Mouse (Mus musculus): Measurements from ENCODE around the gene Snd1. TPM values are rescaled to one million over a fixed set of nuclear protein-coding genes. Genes with fewer than 3 reads are reported as not detected.

Gene Snd1
- polyA plus RNA-seq, 1 experiment from 2014 or later, result 127 TPM

DNA sequence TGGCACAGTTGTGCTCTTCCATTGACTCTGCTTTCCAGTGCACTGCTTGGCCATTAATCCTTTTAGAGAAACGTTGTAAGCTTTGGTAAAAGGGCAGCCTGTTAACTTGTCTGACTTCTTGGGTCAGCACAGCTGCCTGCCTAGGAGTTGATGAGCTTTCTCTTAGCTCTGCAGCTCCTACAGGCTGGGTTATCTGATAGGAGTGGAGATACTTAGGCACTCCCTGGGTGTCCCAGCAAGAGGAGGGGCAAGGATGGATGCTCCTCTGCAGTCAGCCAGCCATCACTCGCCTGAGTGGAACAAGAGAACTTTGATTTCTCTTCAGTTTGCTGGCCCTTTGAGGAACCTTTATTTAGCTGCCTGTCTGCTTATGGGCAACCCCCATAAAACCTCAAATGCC is 235.1 kb downstream of the Snd1 start:
- Histone ChIP-seq H3K4me1 (ENCODE audit: control insufficient read depth, insufficient read depth, low read length) (0 out of 2 replicates have a peak, but pooled peaks cover 17% of the 10 kb centered on the region), H3K4me3 (ENCODE audit: low read length) (no peak overlapping the region), H3K9me3 (ENCODE audit: control insufficient read depth, low read length) (no peaks in the 10 kb centered on the region), H3K4me2 (replicated peaks; ENCODE audit: low read depth, low read length) (no peak overlapping the region), H3K36me3 (ENCODE audit: control insufficient read depth, insufficient read depth, low read length) (peaks cover 21% of the 10 kb centered on the region; the same call in 1 of the 2 replicates), H3K27ac (ENCODE audit: low read depth, low read length) (no peak overlapping the region), H3K27me3 (ENCODE audit: control insufficient read depth, insufficient read depth, low read length) (no peaks in the 10 kb centered on the region), H3K9ac (ENCODE audit: low read depth, low read length) (no peak overlapping the region)
- 25% methylated on average over 2 of the region's 2 CpGs for WGBS
- ATAC-seq (ENCODE audit: low FRiP score, low TSS enrichment), result peak; percentile 90

DNA sequence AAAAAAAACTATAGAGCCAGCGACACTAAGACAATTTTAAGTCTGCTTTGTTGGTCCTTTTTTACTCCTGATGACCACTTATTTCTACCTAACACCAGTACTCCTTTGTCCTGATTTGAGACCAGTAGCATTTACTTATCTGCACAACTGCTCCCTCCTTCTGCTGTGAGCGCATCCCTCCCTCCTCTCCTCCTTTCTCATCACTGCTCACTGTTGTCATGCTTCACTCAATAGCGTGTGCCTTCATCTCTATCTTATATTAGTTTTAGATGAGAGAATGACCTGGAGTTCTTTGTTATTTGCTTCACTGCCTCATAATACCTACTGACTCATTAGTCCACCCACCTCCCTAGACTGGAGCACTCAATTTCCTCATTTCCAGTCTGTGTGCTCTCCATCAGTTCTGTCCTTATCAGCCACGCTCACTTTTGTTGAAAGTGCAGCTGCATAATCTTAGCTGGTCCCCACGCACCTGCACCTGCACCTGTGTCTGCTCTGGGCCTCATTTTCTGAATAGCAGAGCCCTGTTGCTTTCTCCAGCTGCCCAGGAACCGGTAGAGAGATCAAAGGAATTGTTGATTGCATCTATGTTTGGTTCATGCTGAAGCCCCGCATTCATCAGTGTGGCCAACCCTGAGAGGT is 242.4 kb downstream of the Snd1 start:
- Histone ChIP-seq H3K4me1 (ENCODE audit: control insufficient read depth, insufficient read depth, low read length) (0 out of 2 replicates have a peak, but pooled peaks cover 16% of the 10 kb centered on the region), H3K27ac (ENCODE audit: low read depth, low read length) (0 out of 2 replicates have a peak overlapping the region, but pooled peaks have one; percentile 11), H3K36me3 (ENCODE audit: control insufficient read depth, insufficient read depth, low read length) (no peaks in the 10 kb centered on the region), H3K9ac (ENCODE audit: low read depth, low read length) (no peak overlapping the region), H3K4me2 (replicated peaks; ENCODE audit: low read depth, low read length) (no peak overlapping the region), H3K27me3 (ENCODE audit: control insufficient read depth, insufficient read depth, low read length) (no peaks in the 10 kb centered on the region), H3K9me3 (ENCODE audit: control insufficient read depth, low read length) (no peaks in the 10 kb centered on the region), H3K4me3 (ENCODE audit: low read length) (no peak overlapping the region)
- ATAC-seq (ENCODE audit: low FRiP score, low TSS enrichment), result peak; percentile 76; the same call in 1 of the 2 replicates
- WGBS, result 52% methylated on average over 7 of the region's 7 CpGs

DNA sequence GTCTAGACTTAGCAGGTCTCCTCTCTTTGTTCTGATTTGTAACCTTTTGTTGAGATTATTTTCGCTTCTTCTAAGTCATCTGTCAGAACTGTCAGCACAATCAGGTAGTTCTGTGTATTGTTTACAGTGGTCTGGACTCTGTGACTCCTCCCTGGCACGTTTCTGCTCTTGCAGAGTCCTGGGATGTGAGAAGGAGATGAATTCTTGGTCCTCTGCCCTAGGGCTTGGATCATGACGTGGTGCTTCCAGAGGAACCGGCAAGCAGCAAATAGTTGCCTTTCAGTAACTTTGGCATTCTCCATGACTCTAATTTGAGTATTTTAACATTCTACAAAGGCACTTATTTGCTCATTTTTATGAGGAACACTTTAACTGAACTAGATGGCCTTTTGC is 242.9 kb downstream of the Snd1 start:
- Histone ChIP-seq H3K9me3 (ENCODE audit: control insufficient read depth, low read length) (no peaks in the 10 kb centered on the region), H3K27me3 (ENCODE audit: control insufficient read depth, insufficient read depth, low read length) (no peaks in the 10 kb centered on the region), H3K4me3 (ENCODE audit: low read length) (no peak overlapping the region), H3K4me1 (ENCODE audit: control insufficient read depth, insufficient read depth, low read length) (0 out of 2 replicates have a peak, but pooled peaks cover 16% of the 10 kb centered on the region), H3K9ac (ENCODE audit: low read depth, low read length) (no peak overlapping the region), H3K36me3 (ENCODE audit: control insufficient read depth, insufficient read depth, low read length) (no peaks in the 10 kb centered on the region), H3K27ac (ENCODE audit: low read depth, low read length) (0 out of 2 replicates have a peak overlapping the region, but pooled peaks have one; percentile 11), H3K4me2 (replicated peaks; ENCODE audit: low read depth, low read length) (no peak overlapping the region)
- WGBS, result 55% methylated on average over 4 of the region's 4 CpGs
- ATAC-seq (ENCODE audit: low FRiP score, low TSS enrichment), result peak; percentile 49; the same call in 1 of the 2 replicates

DNA sequence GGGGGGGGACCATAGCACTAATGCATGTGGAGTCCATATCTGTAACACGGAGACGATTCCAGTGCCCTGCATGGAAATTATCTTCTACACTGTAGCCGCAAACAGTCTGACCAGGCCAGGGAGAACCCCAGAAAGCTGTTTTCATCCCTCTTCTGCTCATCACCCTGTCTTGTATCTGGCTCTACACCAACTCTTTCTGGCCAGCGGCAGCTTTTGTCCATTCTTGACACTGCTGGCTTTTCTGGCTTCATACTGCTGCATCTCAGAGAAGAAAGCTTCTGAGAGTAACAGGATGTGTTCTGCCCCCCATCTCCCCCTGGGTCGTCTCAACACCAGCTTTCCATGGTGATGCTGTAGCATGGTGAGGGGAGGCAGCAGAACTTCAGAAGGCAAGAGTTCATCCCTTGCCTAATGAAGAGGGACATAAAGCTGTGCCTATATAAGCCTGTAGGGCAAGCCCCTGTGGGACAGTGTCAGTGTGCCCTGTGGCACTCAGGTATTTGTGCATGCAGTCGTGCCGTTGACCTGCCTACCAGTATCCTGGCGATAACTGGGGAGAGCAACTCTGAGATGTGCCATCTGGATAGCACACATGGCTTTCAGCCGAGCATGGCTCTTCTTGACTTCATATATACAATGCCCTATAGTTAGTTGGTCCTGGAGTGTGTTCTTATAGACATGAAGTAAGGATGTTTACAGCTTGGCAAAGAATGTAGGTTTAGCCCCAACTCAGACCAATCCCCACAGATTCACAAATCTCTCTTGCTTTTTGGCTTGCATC is 245.6 kb downstream of the Snd1 start:
- H3K4me1 ChIP-seq (ENCODE audit: control insufficient read depth, insufficient read depth, low read length), result 0 out of 2 replicates have a peak, but pooled peaks cover 16% of the 10 kb centered on the region
- no peak overlapping the region for H3K9ac ChIP-seq (ENCODE audit: low read depth, low read length)
- H3K27me3 ChIP-seq (ENCODE audit: control insufficient read depth, insufficient read depth, low read length), result no peaks in the 10 kb centered on the region
- ATAC-seq (ENCODE audit: low FRiP score, low TSS enrichment), result no peak
- H3K9me3 ChIP-seq (ENCODE audit: control insufficient read depth, low read length), result no peaks in the 10 kb centered on the region
- no peak overlapping the region for H3K4me3 ChIP-seq (ENCODE audit: low read length)
- no peak overlapping the region for H3K27ac ChIP-seq (ENCODE audit: low read depth, low read length)
- WGBS, result 88% methylated on average over 9 of the region's 9 CpGs
- no peak overlapping the region for H3K4me2 ChIP-seq (replicated peaks; ENCODE audit: low read depth, low read length)
- H3K36me3 ChIP-seq (ENCODE audit: control insufficient read depth, insufficient read depth, low read length), result peaks cover 3% of the 10 kb centered on the region; the same call in 1 of the 2 replicates

DNA sequence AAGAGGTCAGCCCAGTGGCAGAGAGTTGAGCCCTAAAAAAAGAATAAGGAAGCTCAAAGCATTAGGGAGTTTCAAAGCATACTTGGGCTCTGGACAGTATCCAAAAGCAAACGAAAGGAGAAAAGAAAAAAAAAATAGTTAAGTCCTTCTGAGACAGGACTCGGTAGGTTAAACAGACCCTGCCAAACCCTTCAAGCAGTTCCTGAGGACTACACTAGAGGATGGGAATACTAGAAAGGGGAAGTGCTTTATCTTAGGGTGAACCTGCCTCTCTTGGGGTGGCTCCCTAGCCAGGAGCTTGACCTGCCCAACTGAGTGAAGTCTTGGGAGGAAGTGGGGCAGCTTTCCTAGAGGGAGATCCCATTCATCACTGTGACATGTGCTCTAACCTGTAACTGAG is 248.1 kb downstream of the Snd1 start:
- H3K27ac ChIP-seq (ENCODE audit: low read depth, low read length), result no peak overlapping the region
- ATAC-seq (ENCODE audit: low FRiP score, low TSS enrichment), result no peak

DNA sequence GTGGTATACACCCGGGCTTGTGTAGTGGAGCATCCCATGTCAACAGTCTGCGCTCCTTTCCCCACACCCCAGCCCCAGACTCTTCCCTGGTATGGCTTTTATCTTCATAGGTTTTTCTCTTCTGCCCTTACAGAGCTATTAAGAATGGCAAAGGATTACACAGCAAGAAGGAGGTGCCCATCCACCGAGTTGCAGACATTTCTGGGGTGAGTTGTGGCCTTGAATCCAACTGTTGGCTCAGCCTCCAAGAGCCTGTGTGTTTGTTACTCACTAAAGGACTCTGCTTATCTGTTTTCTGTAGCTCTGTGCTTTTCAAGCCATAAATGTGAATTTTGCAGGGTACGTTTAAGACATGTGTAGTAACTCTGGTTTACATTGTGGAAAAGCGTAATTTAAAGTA is 249.8 kb downstream of the Snd1 start:
- WGBS, result 81% methylated on average over 5 of the region's 5 CpGs
- Histone ChIP-seq H3K4me1 (ENCODE audit: control insufficient read depth, insufficient read depth, low read length) (peaks cover 6% of the 10 kb centered on the region), H3K4me3 (ENCODE audit: low read length) (no peak overlapping the region), H3K27me3 (ENCODE audit: control insufficient read depth, insufficient read depth, low read length) (no peaks in the 10 kb centered on the region), H3K4me2 (replicated peaks; ENCODE audit: low read depth, low read length) (no peak overlapping the region), H3K9me3 (ENCODE audit: control insufficient read depth, low read length) (no peaks in the 10 kb centered on the region), H3K27ac (ENCODE audit: low read depth, low read length) (no peak overlapping the region), H3K36me3 (ENCODE audit: control insufficient read depth, insufficient read depth, low read length) (peaks cover 4% of the 10 kb centered on the region; the same call in 1 of the 2 replicates), H3K9ac (ENCODE audit: low read depth, low read length) (no peak overlapping the region)
- ATAC-seq (ENCODE audit: low FRiP score, low TSS enrichment), result no peak

More for the DNA sequence above, 248.1 kb downstream of the Snd1 start:
- H3K4me3 ChIP-seq (ENCODE audit: low read length), result no peak overlapping the region
- peaks cover 4% of the 10 kb centered on the region; the same call in 1 of the 2 replicates for H3K36me3 ChIP-seq (ENCODE audit: control insufficient read depth, insufficient read depth, low read length)
- no peaks in the 10 kb centered on the region for H3K27me3 ChIP-seq (ENCODE audit: control insufficient read depth, insufficient read depth, low read length)
- no peak overlapping the region for H3K9ac ChIP-seq (ENCODE audit: low read depth, low read length)
- no peaks in the 10 kb centered on the region for H3K9me3 ChIP-seq (ENCODE audit: control insufficient read depth, low read length)
- H3K4me1 ChIP-seq (ENCODE audit: control insufficient read depth, insufficient read depth, low read length), result 0 out of 2 replicates have a peak, but pooled peaks cover 5% of the 10 kb centered on the region
- 35% methylated on average over 2 of the region's 2 CpGs for WGBS
- no peak overlapping the region for H3K4me2 ChIP-seq (replicated peaks; ENCODE audit: low read depth, low read length)

DNA sequence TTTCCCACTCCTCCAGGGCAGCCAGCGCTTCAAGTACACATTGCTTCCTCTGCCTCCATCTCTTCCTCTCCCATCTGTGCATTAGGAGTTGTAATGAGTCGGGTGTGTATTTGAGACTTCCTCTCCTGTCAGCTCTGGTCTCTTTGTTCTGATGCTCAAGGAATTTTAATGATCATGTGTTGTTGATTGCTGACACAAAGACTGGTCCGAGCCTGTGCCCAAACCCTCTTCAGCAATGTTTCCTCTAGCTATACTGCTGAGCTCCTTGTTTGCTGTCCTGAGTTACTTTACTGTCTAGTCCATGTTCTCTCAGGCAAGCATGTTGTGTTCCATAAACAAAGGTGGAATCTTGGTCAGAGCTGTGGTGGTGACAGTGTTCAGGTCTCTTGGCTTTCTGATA is 254.3 kb downstream of the Snd1 start:
- no peak overlapping the region for H3K4me2 ChIP-seq (replicated peaks; ENCODE audit: low read depth, low read length)
- ATAC-seq (ENCODE audit: low FRiP score, low TSS enrichment), result no peak
- H3K4me1 ChIP-seq (ENCODE audit: control insufficient read depth, insufficient read depth, low read length), result peaks cover 11% of the 10 kb centered on the region
- no peak overlapping the region for H3K27ac ChIP-seq (ENCODE audit: low read depth, low read length)
- no peak overlapping the region for H3K4me3 ChIP-seq (ENCODE audit: low read length)
- WGBS, result 42% methylated on average over 3 of the region's 3 CpGs
- H3K9me3 ChIP-seq (ENCODE audit: control insufficient read depth, low read length), result no peaks in the 10 kb centered on the region
- H3K27me3 ChIP-seq (ENCODE audit: control insufficient read depth, insufficient read depth, low read length), result no peaks in the 10 kb centered on the region
- H3K9ac ChIP-seq (ENCODE audit: low read depth, low read length), result no peak overlapping the region
- peaks cover 4% of the 10 kb centered on the region; the same call in 1 of the 2 replicates for H3K36me3 ChIP-seq (ENCODE audit: control insufficient read depth, insufficient read depth, low read length)

DNA sequence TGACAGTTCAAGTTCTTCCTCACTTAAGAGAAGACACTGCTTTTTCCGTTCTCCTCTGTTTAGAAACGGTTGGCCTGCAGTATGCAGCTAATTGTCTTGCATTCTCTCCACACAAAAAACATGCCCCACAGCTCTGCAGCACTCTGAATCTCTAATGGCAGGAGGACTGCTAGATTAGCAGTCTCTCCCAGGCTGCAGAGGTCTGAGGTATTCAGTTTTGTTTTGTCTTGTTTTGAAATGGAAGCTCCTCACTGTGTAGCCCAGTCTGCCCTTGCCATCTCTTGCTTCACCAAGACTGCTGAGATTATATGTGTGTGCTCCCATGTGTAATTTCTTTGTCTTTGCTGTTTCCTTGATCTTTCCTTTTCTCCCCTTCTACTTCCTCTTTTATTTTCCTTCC is 254.7 kb downstream of the Snd1 start:
- Histone ChIP-seq H3K9me3 (ENCODE audit: control insufficient read depth, low read length) (no peaks in the 10 kb centered on the region), H3K9ac (ENCODE audit: low read depth, low read length) (no peak overlapping the region), H3K36me3 (ENCODE audit: control insufficient read depth, insufficient read depth, low read length) (peaks cover 4% of the 10 kb centered on the region; the same call in 1 of the 2 replicates), H3K4me3 (ENCODE audit: low read length) (no peak overlapping the region), H3K4me2 (replicated peaks; ENCODE audit: low read depth, low read length) (no peak overlapping the region), H3K4me1 (ENCODE audit: control insufficient read depth, insufficient read depth, low read length) (peaks cover 12% of the 10 kb centered on the region), H3K27me3 (ENCODE audit: control insufficient read depth, insufficient read depth, low read length) (no peaks in the 10 kb centered on the region), H3K27ac (ENCODE audit: low read depth, low read length) (no peak overlapping the region)
- ATAC-seq (ENCODE audit: low FRiP score, low TSS enrichment), result no peak
- WGBS, result 63% methylated on average over 2 of the region's 2 CpGs

DNA sequence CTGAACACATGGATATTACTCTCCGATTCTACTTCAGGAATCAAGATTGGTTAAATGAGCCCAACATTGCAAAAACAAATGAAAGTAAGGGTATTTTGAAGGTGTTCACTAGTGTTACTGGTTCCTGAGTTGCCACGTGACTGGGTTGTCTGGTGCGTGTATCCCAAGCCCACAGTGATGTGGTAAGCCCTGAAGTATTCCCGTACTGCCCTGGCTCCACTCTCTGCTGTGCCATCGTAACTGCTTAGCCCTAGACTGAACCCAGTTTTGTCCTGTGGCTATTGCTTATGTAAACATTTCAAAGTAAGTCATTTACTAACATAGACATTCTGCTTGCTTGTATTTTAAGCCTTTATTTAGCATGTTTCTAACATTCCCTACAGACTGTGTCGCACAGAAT is 256.3 kb downstream of the Snd1 start:
- no peak overlapping the region for H3K27ac ChIP-seq (ENCODE audit: low read depth, low read length)

More for the DNA sequence above, 256.3 kb downstream of the Snd1 start:
- no peaks in the 10 kb centered on the region for H3K27me3 ChIP-seq (ENCODE audit: control insufficient read depth, insufficient read depth, low read length)
- ATAC-seq (ENCODE audit: low FRiP score, low TSS enrichment), result no peak
- peaks cover 12% of the 10 kb centered on the region for H3K4me1 ChIP-seq (ENCODE audit: control insufficient read depth, insufficient read depth, low read length)
- no peak overlapping the region for H3K9ac ChIP-seq (ENCODE audit: low read depth, low read length)
- no peaks in the 10 kb centered on the region for H3K36me3 ChIP-seq (ENCODE audit: control insufficient read depth, insufficient read depth, low read length)
- no peak overlapping the region for H3K4me3 ChIP-seq (ENCODE audit: low read length)
- no peaks in the 10 kb centered on the region for H3K9me3 ChIP-seq (ENCODE audit: control insufficient read depth, low read length)
- whole genome bisulfite sequencing, result 91% methylated on average over 6 of the region's 6 CpGs
- H3K4me2 ChIP-seq (replicated peaks; ENCODE audit: low read depth, low read length), result no peak overlapping the region
